Mouse (Mus musculus) lung, embryonic 15.5 days (tissue): Measurements from ENCODE around the gene Gm49336. TPM values are rescaled to one million over a fixed set of nuclear protein-coding genes. Genes with fewer than 3 reads are reported as not detected.

Experiments
- ATAC-seq: fragments of 200-750 bp; cut with Nextera tagmentation; 2 replicates; pipeline ENCODE4 v1.8.0; 2017; ENCODE audit warnings: moderate number of reproducible peaks, borderline replicate concordance; ENCODE audit not compliant: low FRiP score, low TSS enrichment; ENCODE audit errors: extremely low read depth
- H3K27ac ChIP-seq: fragments of 300-500 bp; sonication (generic); 2 replicates; pipeline ENCODE4 v1.5.1; 2015; ENCODE audit warnings: moderate library complexity, mild to moderate bottlenecking, inconsistent platforms
- H3K27me3 ChIP-seq: fragments of 300-500 bp; sonication (generic); 2 replicates; pipeline ENCODE4 v1.6.1; 2015; ENCODE audit warnings: inconsistent platforms
- H3K36me3 ChIP-seq: fragments of 300-500 bp; sonication (generic); 2 replicates; pipeline ENCODE4 v1.6.1; 2015; ENCODE audit warnings: inconsistent platforms
- H3K4me1 ChIP-seq: fragments of 300-500 bp; sonication (generic); 2 replicates; pipeline ENCODE4 v1.6.1; 2015; ENCODE audit warnings: inconsistent platforms
- H3K4me2 ChIP-seq: fragments of 300-500 bp; sonication (generic); 2 replicates; pipeline ENCODE4 v1.6.1; 2015; ENCODE audit warnings: inconsistent platforms, mild to moderate bottlenecking, moderate library complexity
- H3K4me3 ChIP-seq: fragments of 300-500 bp; sonication (generic); 2 replicates; pipeline ENCODE4 v1.5.1; 2015; ENCODE audit warnings: mild to moderate bottlenecking, inconsistent platforms
- H3K9ac ChIP-seq: fragments of 300-500 bp; sonication (generic); 2 replicates; pipeline ENCODE4 v1.6.1; 2015; ENCODE audit warnings: inconsistent platforms
- H3K9me3 ChIP-seq: fragments of 300-500 bp; sonication (generic); 2 replicates; pipeline ENCODE4 v1.6.1; 2016; ENCODE audit warnings: inconsistent platforms
- WGBS: fragments of 180-500 bp; shearing (Covaris S2); methylation state at CpG from one replicate; pipeline ENCODE4 v1.1.7; 2015; 5-methylcytosine and 5-hydroxymethylcytosine counted together
- polyA plus RNA-seq: library from polyadenylated mRNA; unstranded; fragments of >200 nt; fragmentation: Nextera tagmentation; extraction: Ambion mirVana; gene quantifications from 2 replicates; pipeline ENCODE4 v1.2.1, GENCODE M21; 2015

The Gm49336 gene
- polyA plus RNA-seq, 1 experiment from 2014 or later, result 49.1 TPM

DNA sequence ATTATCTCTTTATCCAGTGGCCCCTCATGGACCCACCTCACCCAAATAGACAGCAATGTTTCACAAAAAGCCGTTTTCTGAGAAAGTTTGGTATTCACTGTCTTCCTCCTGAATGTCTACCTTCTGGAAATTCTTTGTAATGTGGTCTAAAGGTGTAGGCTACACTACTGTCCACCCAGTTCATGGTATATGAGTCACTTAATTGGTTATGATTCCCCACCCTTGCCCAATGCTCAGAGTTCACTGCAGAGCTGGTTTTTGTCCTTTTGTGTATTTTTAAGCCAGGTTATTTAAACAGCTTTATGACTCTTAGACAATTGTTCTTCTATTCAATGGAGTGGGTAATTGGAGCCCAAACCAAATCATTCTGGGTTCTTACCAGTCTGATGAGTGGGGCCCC is 35.2 kb downstream of the Gm49336 start:
- Histone ChIP-seq H3K27me3 (no peaks in the 10 kb centered on the region), H3K9me3 (no peaks in the 10 kb centered on the region), H3K4me2 (no peak overlapping the region), H3K27ac (no peak overlapping the region), H3K4me1 (no peaks in the 10 kb centered on the region), H3K4me3 (no peak overlapping the region), H3K36me3 (peaks cover 22% of the 10 kb centered on the region), H3K9ac (no peak overlapping the region)
- WGBS, result 86% methylated on average over 1 of the region's 1 CpGs
- ATAC-seq, result no peak

DNA sequence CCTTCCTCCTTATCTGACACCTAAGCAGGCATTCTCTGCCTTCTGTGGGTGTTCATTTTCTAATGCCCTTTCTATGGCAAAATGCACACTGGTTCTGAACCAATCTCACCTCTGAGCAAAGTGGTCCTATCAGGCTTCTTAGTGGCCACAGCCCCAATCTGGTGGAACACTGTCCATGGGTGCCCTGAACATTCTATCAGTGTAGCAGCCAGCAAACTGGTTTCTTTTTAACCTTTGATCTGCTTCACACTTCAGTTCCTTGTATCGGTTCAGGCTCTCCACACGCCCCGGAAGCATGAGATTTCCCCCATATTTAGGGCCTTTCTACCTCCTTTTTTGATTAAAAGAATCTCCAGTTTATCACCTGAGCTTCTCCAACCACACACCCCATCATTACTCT is 36.3 kb downstream of the Gm49336 start:
- 86% methylated on average over 3 of the region's 3 CpGs for WGBS
- Histone ChIP-seq H3K9me3 (no peaks in the 10 kb centered on the region), H3K27ac (no peak overlapping the region), H3K4me1 (no peaks in the 10 kb centered on the region), H3K36me3 (peaks cover 22% of the 10 kb centered on the region), H3K9ac (no peak overlapping the region), H3K27me3 (no peaks in the 10 kb centered on the region), H3K4me3 (no peak overlapping the region), H3K4me2 (no peak overlapping the region)
- no peak for ATAC-seq

DNA sequence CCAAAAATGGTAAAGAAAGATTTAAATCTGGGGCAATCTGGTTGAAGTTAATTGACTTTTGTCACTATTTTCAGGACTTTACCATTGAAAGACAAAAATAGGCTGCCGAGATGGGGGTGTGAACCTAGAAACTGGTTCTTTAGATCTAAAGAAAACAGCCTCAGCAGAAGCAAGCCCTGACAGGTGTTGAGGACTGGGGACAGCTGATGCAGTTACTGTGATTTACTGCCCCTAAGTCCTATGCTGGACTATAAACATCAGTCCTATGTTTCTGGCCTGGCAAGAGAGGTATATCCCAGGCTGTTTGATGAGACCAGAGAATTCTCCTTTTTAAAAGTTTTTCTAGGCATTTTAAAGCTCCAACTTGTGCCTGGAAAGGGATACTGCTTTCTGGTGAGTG is 37.3 kb downstream of the Gm49336 start:
- 45% methylated on average over 1 of the region's 1 CpGs for WGBS
- H3K9ac ChIP-seq, result no peak overlapping the region
- H3K9me3 ChIP-seq, result no peaks in the 10 kb centered on the region
- no peaks in the 10 kb centered on the region for H3K4me1 ChIP-seq
- H3K36me3 ChIP-seq, result peaks cover 14% of the 10 kb centered on the region
- no peaks in the 10 kb centered on the region for H3K27me3 ChIP-seq
- ATAC-seq, result no peak
- H3K4me2 ChIP-seq, result no peak overlapping the region
- H3K27ac ChIP-seq, result no peak overlapping the region
- H3K4me3 ChIP-seq, result no peak overlapping the region

DNA sequence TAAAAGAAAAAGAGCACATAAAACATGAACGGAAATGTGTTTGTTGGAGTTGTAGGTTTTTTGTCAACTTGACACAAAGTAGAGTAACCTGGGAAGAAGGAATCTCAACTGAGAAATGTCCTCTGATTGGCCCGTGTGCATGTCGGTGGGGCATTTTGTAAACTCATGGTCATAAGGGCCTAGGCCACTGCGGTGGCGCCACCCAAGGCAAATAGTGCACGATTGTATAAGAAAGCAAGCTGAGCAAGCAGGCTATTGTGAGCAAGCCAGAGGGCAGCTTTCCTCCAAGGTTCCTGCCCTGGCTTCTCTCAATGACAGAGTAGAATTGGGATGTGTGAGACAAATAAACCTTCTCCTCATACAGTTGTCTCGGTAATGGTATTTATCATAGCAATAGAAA is 42.1 kb downstream of the Gm49336 start:
- H3K9me3 ChIP-seq, result no peaks in the 10 kb centered on the region
- no peak overlapping the region for H3K4me2 ChIP-seq
- no peaks in the 10 kb centered on the region for H3K36me3 ChIP-seq
- H3K27me3 ChIP-seq, result no peaks in the 10 kb centered on the region
- H3K4me3 ChIP-seq, result no peak overlapping the region
- no peaks in the 10 kb centered on the region for H3K4me1 ChIP-seq
- no peak for ATAC-seq
- no peak overlapping the region for H3K27ac ChIP-seq
- 75% methylated on average over 7 of the region's 7 CpGs for WGBS
- H3K9ac ChIP-seq, result no peak overlapping the region

DNA sequence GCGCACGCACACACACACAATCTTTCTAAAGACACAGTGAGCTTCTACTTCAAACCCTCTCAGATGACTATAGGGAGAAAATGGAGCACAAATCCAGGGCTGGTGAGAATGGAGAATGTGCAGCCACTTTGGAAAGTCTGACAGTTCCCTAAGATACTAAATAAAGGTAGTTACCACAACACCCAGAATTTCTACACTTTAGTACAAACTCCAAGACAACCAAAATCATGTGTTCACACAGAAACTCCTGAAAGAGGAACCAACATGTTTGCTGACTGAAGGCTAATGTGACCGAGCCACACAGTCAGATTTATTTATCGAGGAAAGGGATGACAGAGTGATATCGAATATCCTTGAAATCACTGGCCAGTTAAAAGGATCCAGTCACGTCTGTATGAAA is 46.3 kb downstream of the Gm49336 start:
- WGBS, result 82% methylated on average over 6 of the region's 6 CpGs
- Histone ChIP-seq H3K27ac (no peak overlapping the region), H3K4me3 (no peak overlapping the region), H3K4me2 (no peak overlapping the region), H3K9me3 (no peaks in the 10 kb centered on the region), H3K4me1 (no peaks in the 10 kb centered on the region), H3K27me3 (no peaks in the 10 kb centered on the region), H3K36me3 (no peaks in the 10 kb centered on the region), H3K9ac (no peak overlapping the region)
- ATAC-seq, result no peak

DNA sequence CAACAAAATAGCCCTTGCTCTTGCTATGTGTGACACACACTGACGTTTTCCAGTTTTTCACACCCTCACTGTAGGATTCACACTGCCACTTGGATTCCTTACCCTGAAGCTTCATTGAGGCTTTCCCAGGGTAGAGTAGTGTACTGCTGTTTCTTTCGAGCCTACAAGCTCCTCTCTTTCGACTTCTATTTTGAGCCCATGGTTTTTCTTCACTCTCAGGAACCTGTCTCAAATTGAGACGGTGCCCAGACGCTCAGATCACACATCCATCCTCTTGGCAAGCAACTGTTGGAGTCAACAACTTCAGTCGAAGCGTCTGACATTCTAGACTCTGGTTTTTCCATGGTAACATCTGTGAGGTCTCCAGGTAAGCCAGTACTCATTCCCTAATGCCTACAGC is 54.4 kb downstream of the Gm49336 start, which contains the start of gene Atp8a2:
Gene Atp8a2 (minus strand): TSS at position 296 of the 400 bp plus-strand sequence.
- no peak within 1 kb of the TSS for H3K27ac ChIP-seq
- no peaks in the 10 kb centered on the region for H3K36me3 ChIP-seq
- ATAC-seq, result no peak
- H3K4me2 ChIP-seq, result no peak within 1 kb of the TSS
- H3K9ac ChIP-seq, result no peak within 1 kb of the TSS
- WGBS, result 54% methylated on average over 7 of the region's 7 CpGs
- no peaks in the 10 kb centered on the region for H3K27me3 ChIP-seq
- no peaks in the 10 kb centered on the region for H3K4me1 ChIP-seq
- H3K4me3 ChIP-seq, result no peak within 1 kb of the TSS
- no peaks in the 10 kb centered on the region for H3K9me3 ChIP-seq

DNA sequence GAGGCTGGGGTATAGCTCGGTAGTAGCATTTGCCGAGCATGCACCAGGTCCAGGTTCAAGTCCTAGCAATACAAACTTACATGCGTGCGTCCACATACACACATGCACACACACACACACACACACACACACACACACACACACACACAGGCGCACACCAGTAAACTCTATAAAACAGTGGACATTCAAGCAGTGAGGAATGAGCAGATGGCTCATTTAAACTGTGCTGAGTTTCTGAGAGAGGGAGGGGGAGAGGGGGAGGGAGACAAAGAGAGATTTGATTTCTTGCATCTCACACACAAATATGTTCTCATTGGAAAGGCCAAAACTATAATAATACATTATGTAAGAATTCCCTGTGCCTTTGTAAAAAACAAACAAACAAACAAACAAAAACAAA is 55.3 kb downstream of the Gm49336 start:
- Histone ChIP-seq H3K4me3 (no peak overlapping the region), H3K36me3 (no peaks in the 10 kb centered on the region), H3K4me2 (no peak overlapping the region), H3K9me3 (no peaks in the 10 kb centered on the region), H3K27ac (no peak overlapping the region), H3K4me1 (no peaks in the 10 kb centered on the region), H3K27me3 (no peaks in the 10 kb centered on the region), H3K9ac (no peak overlapping the region)
- no peak for ATAC-seq
- WGBS, result 72% methylated on average over 5 of the region's 5 CpGs

DNA sequence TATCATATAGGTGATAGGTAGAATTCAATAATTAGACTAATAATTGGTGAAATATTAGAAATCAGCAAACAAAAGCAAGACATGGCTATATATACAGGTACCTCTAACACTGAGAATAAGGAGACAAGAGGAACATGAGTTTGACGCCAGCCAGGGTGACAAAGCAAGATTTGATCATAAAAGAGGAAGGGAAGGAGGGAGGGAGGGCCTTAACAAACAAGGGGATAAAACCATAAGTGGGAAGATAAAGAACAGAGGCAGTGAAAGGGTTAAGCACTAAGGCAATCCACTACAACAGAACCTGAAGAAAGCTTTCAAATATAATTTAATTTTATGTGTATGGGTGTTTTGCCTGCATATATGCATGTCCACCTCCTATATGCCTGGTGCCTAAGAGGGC is 56.7 kb downstream of the Gm49336 start:
- ATAC-seq, result no peak
- Histone ChIP-seq H3K36me3 (no peaks in the 10 kb centered on the region), H3K27me3 (no peaks in the 10 kb centered on the region), H3K27ac (no peak overlapping the region), H3K9ac (no peak overlapping the region), H3K4me2 (no peak overlapping the region), H3K4me1 (no peaks in the 10 kb centered on the region), H3K9me3 (no peaks in the 10 kb centered on the region), H3K4me3 (no peak overlapping the region)
- WGBS, result 64% methylated on average over 1 of the region's 1 CpGs

DNA sequence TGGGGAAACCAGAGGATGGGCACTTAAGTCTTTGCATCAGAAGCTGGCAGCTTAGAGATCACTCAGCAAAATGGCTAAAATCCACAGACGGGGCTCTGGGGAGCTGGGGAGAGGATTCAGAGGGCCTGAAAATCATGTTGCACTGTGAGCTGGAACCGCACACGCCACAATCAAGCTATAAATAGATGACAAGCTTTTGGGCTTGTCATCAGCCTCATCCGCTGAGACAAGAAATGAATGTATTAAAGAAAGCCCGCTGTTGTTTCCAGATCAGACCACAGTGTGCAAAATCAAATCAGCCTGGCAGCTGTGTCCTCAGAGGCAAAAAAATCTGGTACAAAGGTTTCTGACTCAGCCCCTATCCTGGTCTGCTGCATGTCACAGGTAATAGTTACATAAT is 61.5 kb downstream of the Gm49336 start:
- Histone ChIP-seq H3K4me3 (no peak overlapping the region), H3K27me3 (no peaks in the 10 kb centered on the region), H3K4me2 (no peak overlapping the region), H3K9ac (no peak overlapping the region), H3K4me1 (no peaks in the 10 kb centered on the region), H3K36me3 (no peaks in the 10 kb centered on the region), H3K9me3 (no peaks in the 10 kb centered on the region), H3K27ac (no peak overlapping the region)
- no peak for ATAC-seq
- WGBS, result 76% methylated on average over 5 of the region's 5 CpGs

DNA sequence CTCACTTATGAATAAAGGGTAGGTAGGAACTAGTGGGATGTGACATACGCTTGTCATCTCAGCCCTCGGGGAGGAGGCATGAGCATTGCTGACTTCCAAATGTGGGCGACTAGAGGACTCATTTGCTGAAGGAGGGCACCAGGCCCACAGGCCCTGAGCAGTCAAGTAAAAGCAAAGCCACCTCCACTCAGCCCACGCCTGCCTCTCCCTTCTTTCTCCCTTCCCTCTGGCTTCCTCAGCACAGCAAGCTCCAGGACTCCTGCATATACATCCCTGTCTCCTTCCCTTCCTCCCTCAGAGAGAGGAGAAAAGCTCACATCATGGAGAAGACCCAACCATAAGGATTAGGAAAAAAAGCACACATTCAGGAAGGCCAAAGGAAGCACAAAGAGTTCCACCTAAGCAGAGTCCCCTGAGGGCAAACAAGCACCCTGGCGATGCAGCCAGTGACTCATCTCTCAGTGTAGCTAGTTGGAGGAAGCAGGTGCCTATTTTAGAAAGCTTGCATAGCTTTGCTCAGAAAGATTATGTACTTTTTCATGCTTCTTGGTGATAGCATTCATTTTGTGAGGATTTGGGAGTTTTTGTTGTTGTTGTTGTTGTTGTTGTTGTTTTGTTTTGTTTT is 63.0 kb downstream of the Gm49336 start:
- H3K9me3 ChIP-seq, result no peaks in the 10 kb centered on the region
- WGBS, result 84% methylated on average over 5 of the region's 5 CpGs
- no peak for ATAC-seq

DNA sequence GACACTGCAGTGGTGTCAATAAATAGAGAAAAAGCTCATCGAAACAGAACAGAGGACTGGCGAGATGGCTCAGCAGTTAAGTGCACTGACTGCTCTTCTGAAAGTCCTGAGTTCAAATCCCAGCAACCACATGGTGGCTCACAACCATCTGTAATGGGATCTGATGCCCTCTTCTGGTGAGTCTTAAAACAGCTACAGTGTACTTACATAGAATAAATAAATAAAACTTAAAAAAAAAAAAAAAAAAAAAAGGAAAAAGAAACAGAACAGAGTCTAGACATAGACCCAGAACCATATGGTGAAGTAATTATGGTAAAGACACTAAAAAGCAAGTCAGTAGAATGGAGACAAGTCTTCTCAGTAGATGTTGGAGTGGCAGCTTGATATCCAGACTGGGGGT is 70.0 kb downstream of the Gm49336 start:
- H3K27ac ChIP-seq, result no peak overlapping the region
- H3K9ac ChIP-seq, result no peak overlapping the region
- 91% methylated on average over 2 of the region's 2 CpGs for WGBS
- no peak overlapping the region for H3K4me2 ChIP-seq
- peaks cover 25% of the 10 kb centered on the region for H3K27me3 ChIP-seq
- ATAC-seq, result no peak
- no peak overlapping the region for H3K4me3 ChIP-seq
- peaks cover 10% of the 10 kb centered on the region for H3K4me1 ChIP-seq
- H3K9me3 ChIP-seq, result no peaks in the 10 kb centered on the region
- H3K36me3 ChIP-seq, result no peaks in the 10 kb centered on the region

More for the DNA sequence above, 63.0 kb downstream of the Gm49336 start:
- H3K9ac ChIP-seq, result no peak overlapping the region
- H3K4me1 ChIP-seq, result no peaks in the 10 kb centered on the region
- H3K4me2 ChIP-seq, result no peak overlapping the region
- H3K4me3 ChIP-seq, result no peak overlapping the region
- H3K36me3 ChIP-seq, result no peaks in the 10 kb centered on the region
- no peak overlapping the region for H3K27ac ChIP-seq
- H3K27me3 ChIP-seq, result no peaks in the 10 kb centered on the region

DNA sequence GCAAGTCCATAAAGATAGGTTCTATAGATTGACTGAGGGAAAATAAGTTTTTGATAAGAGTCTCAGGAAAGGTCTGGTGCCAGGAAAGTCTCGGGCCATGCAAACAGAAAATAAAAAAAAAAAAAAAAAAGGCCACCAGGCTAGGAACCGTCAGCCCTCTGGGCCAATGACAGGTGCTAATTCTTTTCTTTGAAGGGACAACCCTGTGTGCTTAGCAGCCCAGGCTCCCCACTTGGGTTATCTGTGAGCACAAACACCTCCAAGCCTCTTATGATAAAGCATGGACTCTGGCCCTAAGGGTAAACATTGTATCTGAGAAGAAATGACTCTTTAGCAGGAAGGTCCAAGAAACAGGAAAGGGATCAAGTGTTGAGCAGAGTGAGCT is 72.7 kb downstream of the Gm49336 start:
- no peak overlapping the region for H3K9ac ChIP-seq
- 13% methylated on average over 2 of the region's 2 CpGs for WGBS
- H3K4me1 ChIP-seq, result peaks cover 10% of the 10 kb centered on the region
- peaks cover 40% of the 10 kb centered on the region for H3K27me3 ChIP-seq
- H3K4me2 ChIP-seq, result peak overlapping the region; percentile 8; the same call in 1 of the 2 replicates
- H3K27ac ChIP-seq, result no peak overlapping the region
- H3K36me3 ChIP-seq, result no peaks in the 10 kb centered on the region
- H3K9me3 ChIP-seq, result no peaks in the 10 kb centered on the region
- peak overlapping the region; percentile 63; the same call in 1 of the 2 replicates for H3K4me3 ChIP-seq
- ATAC-seq, result no peak
